Mouse (Mus musculus) neural tube, embryonic 12.5 days (tissue): ENCODE measurements around the gene 1300017J02Rik. TPM values are rescaled to one million over a fixed set of nuclear protein-coding genes. Genes with fewer than 3 reads are reported as not detected.
A peak's percentile ranks its signal among the peaks of the same experiment; 100 is the strongest.
"Not testable (repeated sequence)": the region's sequence is repeated elsewhere in the genome, so short reads cannot be mapped to it uniquely, and the experiment has no call there.

Experiments
- ATAC-seq: fragments of 200-750 bp; cut with Nextera tagmentation; 2 replicates; pipeline ENCODE4 v1.8.0; 2017; ENCODE audit warnings: low read depth, mild to moderate bottlenecking, moderate TSS enrichment, moderate library complexity; ENCODE audit not compliant: low FRiP score
- H3K27ac ChIP-seq: fragments of 300-500 bp; sonication (generic); 2 replicates; pipeline ENCODE4 v1.5.1; 2016
- H3K27me3 ChIP-seq: fragments of 300-500 bp; sonication (generic); replicated peaks from 2 replicates; pipeline ENCODE4 v1.6.1; 2016; ENCODE audit warnings: mild to moderate bottlenecking
- H3K36me3 ChIP-seq: fragments of 300-500 bp; sonication (generic); 2 replicates; pipeline ENCODE4 v1.6.1; 2016; ENCODE audit warnings: mild to moderate bottlenecking
- H3K4me1 ChIP-seq: fragments of 300-500 bp; sonication (generic); 2 replicates; pipeline ENCODE4 v1.6.1; 2016
- H3K4me2 ChIP-seq: fragments of 300-500 bp; sonication (generic); replicated peaks from 2 replicates; pipeline ENCODE4 v1.6.1; 2016; ENCODE audit warnings: mild to moderate bottlenecking
- H3K4me3 ChIP-seq: fragments of 300-500 bp; sonication (generic); 2 replicates; pipeline ENCODE4 v1.5.1; 2016
- H3K9ac ChIP-seq: fragments of 300-500 bp; sonication (generic); 2 replicates; pipeline ENCODE4 v1.6.1; 2016; ENCODE audit warnings: mild to moderate bottlenecking
- H3K9me3 ChIP-seq: fragments of 300-500 bp; sonication (generic); 2 replicates; pipeline ENCODE4 v1.6.1; 2016; ENCODE audit warnings: mild to moderate bottlenecking
- WGBS: fragments of 180-500 bp; shearing (Covaris S2); methylation state at CpG from one replicate; pipeline ENCODE4 v1.1.7; 2016; 5-methylcytosine and 5-hydroxymethylcytosine counted together
- polyA plus RNA-seq: library from polyadenylated mRNA; unstranded; fragments of >200 nt; fragmentation: Nextera tagmentation; extraction: Ambion mirVana; gene quantifications from 2 replicates; pipeline ENCODE4 v1.2.1, GENCODE M21; 2016

Gene 1300017J02Rik
- 1.9 and 2.2 TPM in 2 replicates for polyA plus RNA-seq

- under 1% methylated on average over 49 of the region's 49 CpGs for WGBS
- Histone ChIP-seq H3K9ac (peak within 1 kb of the TSS; percentile 87), H3K4me3 (peak within 1 kb of the TSS; percentile 96), H3K36me3 (peaks cover 17% of the 10 kb centered on the region), H3K27ac (peak within 1 kb of the TSS; percentile 57; the same call in 1 of the 2 replicates), H3K4me1 (peaks cover 17% of the 10 kb centered on the region), H3K9me3 (no peaks in the 10 kb centered on the region), H3K27me3 (no peaks in the 10 kb centered on the region), H3K4me2 (peak within 1 kb of the TSS; percentile 92)
- peak; percentile 96 for ATAC-seq
Measured at GRCm38 (mm10) chr9:103304927-103305326, at the start of gene 1300017J02Rik, which contains the start of gene Topbp1. 1300017J02Rik (minus strand) TSS chr9:103305082. Topbp1 (plus strand) TSS chr9:103305215.

- H3K9ac ChIP-seq, H3K27ac ChIP-seq, H3K27me3 ChIP-seq, H3K4me2 ChIP-seq, ATAC-seq, H3K9me3 ChIP-seq, H3K4me1 ChIP-seq, H3K4me3 ChIP-seq: not testable (repeated sequence)
- peaks cover 41% of the 10 kb centered on the region for H3K36me3 ChIP-seq
- 92% methylated on average over 7 of the region's 7 CpGs for WGBS
Measured at GRCm38 (mm10) chr9:103353500-103354260, 48.8 kb upstream of the 1300017J02Rik start.

GRCm38 (mm10) chr9:103348791-103349190 lies 43.9 kb upstream of the 1300017J02Rik start:
- Histone ChIP-seq H3K36me3 (peaks cover 39% of the 10 kb centered on the region), H3K4me3 (no peak overlapping the region), H3K27me3 (no peaks in the 10 kb centered on the region), H3K4me1 (no peaks in the 10 kb centered on the region), H3K4me2 (no peak overlapping the region), H3K9ac (no peak overlapping the region), H3K9me3 (no peaks in the 10 kb centered on the region), H3K27ac (no peak overlapping the region)
- ATAC-seq, result no peak

- Histone ChIP-seq H3K9ac (no peak overlapping the region), H3K4me3 (no peak overlapping the region), H3K27ac (no peak overlapping the region), H3K27me3 (no peaks in the 10 kb centered on the region), H3K9me3 (no peaks in the 10 kb centered on the region), H3K4me2 (no peak overlapping the region), H3K4me1 (no peaks in the 10 kb centered on the region), H3K36me3 (peaks cover 45% of the 10 kb centered on the region)
- ATAC-seq, result no peak
- 89% methylated on average over 1 of the region's 1 CpGs for WGBS
Measured at GRCm38 (mm10) chr9:103347996-103348490, 43.2 kb upstream of the 1300017J02Rik start.

GRCm38 (mm10) chr9:103347045-103347444 lies 42.2 kb upstream of the 1300017J02Rik start:
- no peak overlapping the region for H3K4me3 ChIP-seq
- no peaks in the 10 kb centered on the region for H3K9me3 ChIP-seq
- 90% methylated on average over 4 of the region's 4 CpGs for WGBS
- no peak for ATAC-seq
- H3K4me2 ChIP-seq, result no peak overlapping the region
- H3K27me3 ChIP-seq, result no peaks in the 10 kb centered on the region
- no peaks in the 10 kb centered on the region for H3K4me1 ChIP-seq
- H3K27ac ChIP-seq, result no peak overlapping the region
- H3K9ac ChIP-seq, result no peak overlapping the region
- H3K36me3 ChIP-seq, result peaks cover 52% of the 10 kb centered on the region

GRCm38 (mm10) chr9:103336912-103337311 lies 32.0 kb upstream of the 1300017J02Rik start:
- Histone ChIP-seq H3K27me3 (no peaks in the 10 kb centered on the region), H3K9ac (no peak overlapping the region), H3K27ac (no peak overlapping the region), H3K36me3 (peaks cover 78% of the 10 kb centered on the region), H3K4me3 (no peak overlapping the region), H3K9me3 (no peaks in the 10 kb centered on the region), H3K4me1 (no peaks in the 10 kb centered on the region), H3K4me2 (no peak overlapping the region)
- no peak for ATAC-seq

- no peak for ATAC-seq
- no peaks in the 10 kb centered on the region for H3K9me3 ChIP-seq
- peaks cover 61% of the 10 kb centered on the region for H3K36me3 ChIP-seq
- H3K9ac ChIP-seq, result no peak overlapping the region
- no peak overlapping the region for H3K27ac ChIP-seq
- 93% methylated on average over 6 of the region's 6 CpGs for WGBS
- H3K4me1 ChIP-seq, result no peaks in the 10 kb centered on the region
- no peaks in the 10 kb centered on the region for H3K27me3 ChIP-seq
- H3K4me2 ChIP-seq, result no peak overlapping the region
- H3K4me3 ChIP-seq, result no peak overlapping the region
Measured at GRCm38 (mm10) chr9:103332663-103333062, 27.8 kb upstream of the 1300017J02Rik start.

GRCm38 (mm10) chr9:103326449-103326848 lies 21.6 kb upstream of the 1300017J02Rik start:
- peaks cover 64% of the 10 kb centered on the region for H3K36me3 ChIP-seq
- no peak for ATAC-seq

GRCm38 (mm10) chr9:103324678-103325077 lies 19.8 kb upstream of the 1300017J02Rik start:
- H3K36me3 ChIP-seq, result peaks cover 77% of the 10 kb centered on the region
- H3K9ac ChIP-seq, result no peak overlapping the region
- H3K4me1 ChIP-seq, result no peaks in the 10 kb centered on the region
- WGBS, result 100% methylated on average over 1 of the region's 2 CpGs
- no peak for ATAC-seq
- no peak overlapping the region for H3K4me2 ChIP-seq
- no peak overlapping the region for H3K27ac ChIP-seq
- H3K9me3 ChIP-seq, result no peaks in the 10 kb centered on the region
- H3K27me3 ChIP-seq, result no peaks in the 10 kb centered on the region
- no peak overlapping the region for H3K4me3 ChIP-seq

More at GRCm38 (mm10) chr9:103326449-103326848, 21.6 kb upstream of the 1300017J02Rik start:
- 59% methylated on average over 9 of the region's 9 CpGs for WGBS
- Histone ChIP-seq H3K4me1 (no peaks in the 10 kb centered on the region), H3K9me3 (no peaks in the 10 kb centered on the region), H3K4me3 (no peak overlapping the region), H3K4me2 (no peak overlapping the region), H3K9ac (no peak overlapping the region), H3K27me3 (no peaks in the 10 kb centered on the region), H3K27ac (no peak overlapping the region)

GRCm38 (mm10) chr9:103309832-103310231 lies 5.0 kb upstream of the 1300017J02Rik start:
- Histone ChIP-seq H3K9me3 (no peaks in the 10 kb centered on the region), H3K27ac (no peak overlapping the region), H3K4me2 (no peak overlapping the region), H3K4me3 (no peak overlapping the region), H3K27me3 (no peaks in the 10 kb centered on the region), H3K36me3 (peaks cover 50% of the 10 kb centered on the region), H3K4me1 (peaks cover 17% of the 10 kb centered on the region), H3K9ac (no peak overlapping the region)
- no peak for ATAC-seq
- WGBS, result 93% methylated on average over 6 of the region's 6 CpGs

- WGBS, result under 1% methylated on average over 40 of the region's 40 CpGs
- Histone ChIP-seq H3K27me3 (no peaks in the 10 kb centered on the region), H3K36me3 (peaks cover 17% of the 10 kb centered on the region), H3K27ac (peak overlapping the region; percentile 4; the same call in 1 of the 2 replicates), H3K9me3 (no peaks in the 10 kb centered on the region), H3K4me1 (peaks cover 17% of the 10 kb centered on the region), H3K9ac (peak overlapping the region; percentile 87), H3K4me2 (peak overlapping the region; percentile 92), H3K4me3 (peak overlapping the region; percentile 96)
- peak; percentile 71 for ATAC-seq
Measured at GRCm38 (mm10) chr9:103305332-103306041, 605 bp upstream of the 1300017J02Rik start.

- Histone ChIP-seq H3K36me3 (no peaks in the 10 kb centered on the region), H3K4me1 (peaks cover 13% of the 10 kb centered on the region), H3K9ac (no peak overlapping the region), H3K9me3 (no peaks in the 10 kb centered on the region), H3K27me3 (no peaks in the 10 kb centered on the region), H3K27ac (no peak overlapping the region), H3K4me3 (no peak overlapping the region), H3K4me2 (no peak overlapping the region)
- 60% methylated on average over 3 of the region's 3 CpGs for WGBS
- peak; percentile 18; the same call in 1 of the 2 replicates for ATAC-seq
Measured at GRCm38 (mm10) chr9:103302666-103303065, 2.2 kb downstream of the 1300017J02Rik start.
